14 mouse cellular contexts compared by ENCODE assay signal in the genomic region with DNA sequence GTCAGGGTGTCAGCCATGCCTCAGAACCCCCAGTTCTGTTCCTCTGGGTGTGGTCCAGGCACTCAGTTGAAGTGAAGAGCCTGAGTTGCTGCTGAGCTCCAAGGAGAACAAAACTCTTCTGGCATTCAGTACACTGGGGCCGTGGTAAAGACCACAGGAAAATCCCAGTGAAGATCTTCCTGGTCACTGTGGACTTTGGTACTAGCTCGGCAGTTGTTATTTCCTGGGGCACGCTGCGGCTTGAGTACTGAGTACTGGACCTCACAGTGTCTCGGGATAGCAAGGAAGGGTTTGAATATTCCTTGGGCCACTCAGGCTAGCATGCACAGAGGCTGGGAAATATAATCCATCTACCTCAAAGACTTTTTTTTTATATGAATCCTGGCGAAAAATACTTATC.
"Had no signal": no experiment of that assay in that cellular context is flagged by ENCODE, and none has a peak within 500 bp of the region (broad histone marks: within the 10 kb centered on the region; RNA-seq: fewer than 3 reads in every experiment).

No protein-coding gene starts in this region.

- H3K4me3 ChIP-seq: neural tube, embryonic 15.5 days; stomach, embryonic 15.5 days had no signal

- H3K9ac ChIP-seq: neural tube, embryonic 15.5 days; stomach, embryonic 15.5 days had no signal

- H3K9me3 ChIP-seq: neural tube, embryonic 15.5 days; stomach, embryonic 15.5 days had no signal

- DNase-seq: retina, postnatal 1 day; right cerebral cortex, adult 18-20 months; right cerebral cortex, postnatal 14 days; right cerebral cortex, postnatal 25 days; right cerebral cortex, postnatal 4 days; spleen, adult 18-20 months; thymus, adult 2 months; thymus, postnatal 14 days; thymus, postnatal 25 days; thymus, postnatal 36 days; thymus, postnatal 4 days had no signal

- H3K36me3 ChIP-seq: neural tube, embryonic 15.5 days; stomach, embryonic 15.5 days had no signal

- H3K4me1 ChIP-seq: stomach, embryonic 15.5 days had no signal

- H3K4me2 ChIP-seq: neural tube, embryonic 15.5 days; stomach, embryonic 15.5 days had no signal

- H3K27ac ChIP-seq: neural tube, embryonic 15.5 days; stomach, embryonic 15.5 days; stomach, postnatal 0 days had no signal
